Mouse (Mus musculus): Measurements from ENCODE around the gene Cyp2j9. TPM values are rescaled to one million over a fixed set of nuclear protein-coding genes. Genes with fewer than 3 reads are reported as not detected.

Cyp2j9 gene
- polyA plus RNA-seq (2017; shearing (Covaris generic)), result not detected

GRCm38 (mm10) chr4:96590911-96591790 is at the start of gene Cyp2j9:
Gene Cyp2j9 (minus strand): TSS chr4:96591578.

GRCm38 (mm10) chr4:96553133-96553819 is 38.1 kb downstream of the Cyp2j9 start, which contains the start of gene Cyp2j6:
Gene Cyp2j6 (minus strand): TSS chr4:96553661.

Other genes with a start within 250 kb of the Cyp2j9 start
- gene Cyp2j11, start 242.9 kb downstream of the Cyp2j9 start, polyA plus RNA-seq (2017; shearing (Covaris generic)), result not detected
- gene Cyp2j8, start 84.2 kb downstream of the Cyp2j9 start, polyA plus RNA-seq (2017; shearing (Covaris generic)), result not detected
- not detected for gene Cyp2j6, start 37.9 kb downstream of the Cyp2j9 start, polyA plus RNA-seq (2017; shearing (Covaris generic))
- gene Cyp2j5, start 72.6 kb upstream of the Cyp2j9 start, polyA plus RNA-seq (2017; shearing (Covaris generic)), result not detected
- gene Gm12695, start 193.6 kb upstream of the Cyp2j9 start, polyA plus RNA-seq (2017; shearing (Covaris generic)), result not detected